Mouse (Mus musculus) gastrocnemius, adult 2 months (tissue): Measurements from ENCODE around the gene Klhl6. TPM values are rescaled to one million over a fixed set of nuclear protein-coding genes. Genes with fewer than 3 reads are reported as not detected.

Experiments
- DNase-seq: peaks from one replicate; pipeline ENCODE4 v3.0.0; 2022
- H3K27ac ChIP-seq: fragments of 200-600 bp; 2 replicates; pipeline ENCODE4 v1.8.1; 2022; ENCODE audit warnings: mild to moderate bottlenecking
- H3K4me3 ChIP-seq: fragments of 200-600 bp; 2 replicates; pipeline ENCODE4 v1.8.1; 2022; ENCODE audit warnings: mild to moderate bottlenecking, moderate library complexity
- CTCF ChIP-seq: fragments of 200-600 bp; IDR thresholded peaks from 2 replicates; pipeline ENCODE4 v1.8.1; 2022; ENCODE audit warnings: antibody characterized with exemption, mild to moderate bottlenecking, moderate library complexity
- intact Hi-C: fragments of 180-260 bp; cut with DNase I; formaldehyde crosslinking; loops from one replicate; pipeline ENCODE4 v1.15.1; 2025
- total RNA-seq, 2 experiments: library from RNA; stranded (reverse); gene quantifications; 2 replicates each; pipeline ENCODE4 v1.2.3; 2021

The Klhl6 gene
- total RNA-seq, 2 experiments from 2014 or later, result 0.64 to 1.1 TPM

- intact Hi-C loops, result loop anchor here (10.0 kb wide), 1 partner anchor 190 kb away; the partner anchor contains the start of gene Klhl24
- Histone ChIP-seq H3K4me3 (no peak overlapping the region), H3K27ac (no peak overlapping the region)
- no peak for DNase-seq
- TF ChIP-seq CTCF, result no peak
These were observed 77.9 kb downstream of the Klhl6 start for GRCm38 (mm10) chr16:19904734-19905479.

GRCm38 (mm10) chr16:19903792-19904191 is 79.0 kb downstream of the Klhl6 start:
- Histone ChIP-seq H3K27ac (no peak overlapping the region), H3K4me3 (no peak overlapping the region)
- intact Hi-C loops, result loop anchor here (10.0 kb wide), 1 partner anchor 191 kb away; the partner anchor contains the start of gene Klhl24
- no peak for TF ChIP-seq CTCF
- DNase-seq, result no peak

Other genes starting within 250 kb of the Klhl6 start
- gene B3gnt5, start 222.8 kb downstream of the Klhl6 start, total RNA-seq, result under 1 TPM; 0.08 TPM
- 100 to 1,000 TPM; 178 to 187 TPM for gene Klhl24, start 114.5 kb upstream of the Klhl6 start, total RNA-seq
- 1 to 10 TPM; 5.7 to 6.9 TPM for gene Yeats2, start 158.0 kb upstream of the Klhl6 start, total RNA-seq